Mouse (Mus musculus) MEL (cell line): ENCODE measurements around the gene Slc19a2.

Experiments
- CHD2 ChIP-seq: IDR thresholded peaks from 2 replicates; pipeline ENCODE4 v1.6.1; 2011; ENCODE audit warnings: low read length, improper control_type of control experiment
- CTCF ChIP-seq, 3 experiments: IDR thresholded peaks in 2 of 3; conservative IDR thresholded peaks in 1 of 3; 2 replicates each; pipeline ENCODE4 v1.5.1; 2011 to 2012; ENCODE audit warnings: low read length in 3 of 3, low read depth in 2 of 3, mild to moderate bottlenecking in 2 of 3, improper control_type of control experiment in 1 of 3, inconsistent platforms in 1 of 3, mixed read lengths in 1 of 3, moderate library complexity in 1 of 3; ENCODE audit not compliant: control insufficient read depth in 1 of 3, insufficient read depth in 1 of 3, poor library complexity in 1 of 3, severe bottlenecking in 1 of 3
- MAFK ChIP-seq: IDR thresholded peaks from 2 replicates; pipeline ENCODE4 v1.6.1; 2011; ENCODE audit warnings: low read depth, mild to moderate bottlenecking, low read length, improper control_type of control experiment, borderline replicate concordance
- MYC ChIP-seq: IDR thresholded peaks from 2 replicates; pipeline ENCODE4 v1.6.1; 2011; ENCODE audit warnings: low read depth, mild to moderate bottlenecking, low read length, improper control_type of control experiment, moderate library complexity
- NELFE ChIP-seq: IDR thresholded peaks from 2 replicates; pipeline ENCODE4 v1.6.1; 2011; ENCODE audit warnings: low read depth, low read length, improper control_type of control experiment
- POLR2A ChIP-seq, 2 experiments: IDR thresholded peaks; 2 replicates each; pipeline ENCODE4 v1.6.1; 2011 to 2012; ENCODE audit warnings: low read length in 2 of 2, mild to moderate bottlenecking in 2 of 2, control low read depth in 1 of 2, improper control_type of control experiment in 1 of 2, low read depth in 1 of 2, moderate library complexity in 1 of 2; ENCODE audit not compliant: control insufficient read depth in 1 of 2, insufficient read depth in 1 of 2, poor library complexity in 1 of 2
- USF1 ChIP-seq: IDR thresholded peaks from 2 replicates; pipeline ENCODE4 v1.6.1; 2014; ENCODE audit warnings: low read depth, mild to moderate bottlenecking, inconsistent platforms, low read length, improper control_type of control experiment, moderate library complexity
- ZC3H11A ChIP-seq: IDR thresholded peaks from 2 replicates; pipeline ENCODE4 v1.6.1; 2012; ENCODE audit warnings: low read depth, mild to moderate bottlenecking, inconsistent platforms, low read length, improper control_type of control experiment
- ZNF384 ChIP-seq: IDR thresholded peaks from 2 replicates; pipeline ENCODE4 v1.6.1; 2012; ENCODE audit warnings: low read depth, mild to moderate bottlenecking, inconsistent platforms, low read length, improper control_type of control experiment

- TF ChIP-seq NELFE, result no peak
- TF ChIP-seq POLR2A (IDR thresholded peaks at IDR 0.05; ENCODE audit: control insufficient read depth in 1 of 2, insufficient read depth in 1 of 2, low read depth in 1 of 2, low read length in 2 of 2, poor library complexity in 1 of 2), result no peak
- TF ChIP-seq CTCF (IDR thresholded peaks at IDR 0.05 in 2 of 3, conservative IDR thresholded peaks at IDR 0.05 in 1 of 3; ENCODE audit: control insufficient read depth in 1 of 3, insufficient read depth in 1 of 3, low read depth in 2 of 3, low read length in 3 of 3, poor library complexity in 1 of 3, severe bottlenecking in 1 of 3), result no peak
- TF ChIP-seq CHD2, result no peak
- TF ChIP-seq ZC3H11A, result no peak
- no peak for TF ChIP-seq USF1
- no peak for TF ChIP-seq ZNF384
- no peak for TF ChIP-seq MYC
- TF ChIP-seq MAFK, result no peak
Observed at GRCm38 (mm10) chr1:164252551-164252950, 3.7 kb downstream of the Slc19a2 start.
